22 mouse cellular contexts compared by ENCODE assay signal in genomic region chr13:18495021-18495811, GRCm38 (mm10).
DNase-seq lines count a peak whose midpoint lies in the region; ATAC-seq lines count a peak whose summit lies in the region.
"Had no signal": no experiment of that assay in that cellular context is flagged by ENCODE, and none has a peak within 500 bp of the region (broad histone marks: within the 10 kb centered on the region; RNA-seq: fewer than 3 reads in every experiment).

No protein-coding gene starts in this region.

- H3K9ac ChIP-seq in midbrain, embryonic 14.5 days (replicated peaks; ENCODE audit: low read length) = peak overlapping the region; percentile 9; the same call in 1 of the 2 replicates
- no peak overlapping the region for H3K9ac ChIP-seq in midbrain, embryonic 11.5 days (ENCODE audit: low read length)
- H3K9ac ChIP-seq in hindbrain, embryonic 16.5 days (ENCODE audit: low read depth, low read length) = no peak overlapping the region
- no peak overlapping the region for H3K9ac ChIP-seq in neural tube, embryonic 15.5 days (replicated peaks)
- H3K9ac ChIP-seq: heart, embryonic 15.5 days; intestine, embryonic 15.5 days; liver, embryonic 13.5 days had no signal

- intact Hi-C loops in heart, postnatal 36 days (cut with DNase I) = no loop called here

- H3K9me3 ChIP-seq in midbrain, embryonic 14.5 days (ENCODE audit: control insufficient read depth, low read length) = no peaks in the 10 kb centered on the region
- H3K9me3 ChIP-seq in midbrain, embryonic 11.5 days (ENCODE audit: control insufficient read depth, low read length) = no peaks in the 10 kb centered on the region
- no peaks in the 10 kb centered on the region for H3K9me3 ChIP-seq in hindbrain, embryonic 16.5 days (ENCODE audit: control insufficient read depth, low read length)
- H3K9me3 ChIP-seq in neural tube, embryonic 15.5 days (replicated peaks) = no peaks in the 10 kb centered on the region
- H3K9me3 ChIP-seq: heart, embryonic 15.5 days; intestine, embryonic 15.5 days; liver, embryonic 13.5 days had no signal

- DNase-seq in heart, adult 11 months = peak; percentile 80
- DNase-seq in heart, postnatal 36 days = no peak
- no peak for DNase-seq in midbrain, embryonic 14.5 days
- DNase-seq in midbrain, embryonic 11.5 days (ENCODE audit: low spot score, missing footprints) = no peak
- no peak for DNase-seq in right cerebral cortex, postnatal 36 days (ENCODE audit: low spot score in 2 of 2)
- DNase-seq in thymus, adult 18-20 months = no peak
- DNase-seq: cerebellum, adult 2 months; cerebellum, postnatal 25 days; heart, postnatal 4 days; kidney, adult 9 months; kidney, postnatal 14 days; layer of hippocampus, postnatal 36 days; liver, embryonic 13.5 days; lung, adult 2 months; lung, postnatal 14 days; retina, postnatal 1 day; right cerebral cortex, postnatal 25 days had no signal

- H3K4me1 ChIP-seq in midbrain, embryonic 14.5 days (ENCODE audit: control insufficient read depth, insufficient read depth, low read length) = peaks cover 5% of the 10 kb centered on the region; the same call in 1 of the 2 replicates
- H3K4me1 ChIP-seq in midbrain, embryonic 11.5 days (ENCODE audit: control insufficient read depth, insufficient read depth, low read length) = peaks cover 6% of the 10 kb centered on the region
- peaks cover 5% of the 10 kb centered on the region; the same call in 1 of the 2 replicates for H3K4me1 ChIP-seq in hindbrain, embryonic 16.5 days (ENCODE audit: control insufficient read depth, insufficient read depth, low read depth, low read length)
- peaks cover 11% of the 10 kb centered on the region for H3K4me1 ChIP-seq in neural tube, embryonic 15.5 days
- H3K4me1 ChIP-seq: intestine, embryonic 15.5 days; liver, embryonic 13.5 days had no signal

- ATAC-seq in midbrain, embryonic 14.5 days (ENCODE audit: low FRiP score, low TSS enrichment) = no peak
- no peak for ATAC-seq in midbrain, embryonic 11.5 days (ENCODE audit: low FRiP score)
- peak; percentile 68 for ATAC-seq in hindbrain, embryonic 16.5 days
- ATAC-seq in neural tube, embryonic 15.5 days (ENCODE audit: low FRiP score) = peak; percentile 88
- ATAC-seq: forebrain, embryonic 16.5 days; intestine, embryonic 15.5 days had no signal

- peak overlapping the region; percentile 61; the same call in 1 of the 2 replicates for H3K27ac ChIP-seq in midbrain, embryonic 14.5 days (replicated peaks; ENCODE audit: low read depth, low read length)
- H3K27ac ChIP-seq in midbrain, embryonic 11.5 days (ENCODE audit: low read depth, low read length) = no peak overlapping the region
- no peak overlapping the region for H3K27ac ChIP-seq in hindbrain, embryonic 16.5 days (ENCODE audit: low read depth, low read length)
- peak overlapping the region; percentile 33; the same call in 1 of the 2 replicates for H3K27ac ChIP-seq in neural tube, embryonic 15.5 days (replicated peaks)
- H3K27ac ChIP-seq: heart, embryonic 15.5 days; intestine, embryonic 15.5 days; liver, embryonic 13.5 days had no signal

- H3K27me3 ChIP-seq in midbrain, embryonic 14.5 days (ENCODE audit: control insufficient read depth, insufficient read depth, low read length) = peaks cover 7% of the 10 kb centered on the region; the same call in 1 of the 2 replicates
- no peaks in the 10 kb centered on the region for H3K27me3 ChIP-seq in midbrain, embryonic 11.5 days (ENCODE audit: control insufficient read depth, insufficient read depth, low read length)
- no peaks in the 10 kb centered on the region for H3K27me3 ChIP-seq in hindbrain, embryonic 16.5 days (replicated peaks; ENCODE audit: control insufficient read depth, insufficient read depth, low read length)
- peaks cover 7% of the 10 kb centered on the region; the same call in 1 of the 2 replicates for H3K27me3 ChIP-seq in neural tube, embryonic 15.5 days (replicated peaks)
- H3K27me3 ChIP-seq: intestine, embryonic 15.5 days had no signal

- H3K4me3 ChIP-seq in midbrain, embryonic 14.5 days (replicated peaks; ENCODE audit: low read depth, low read length) = no peak overlapping the region
- no peak overlapping the region for H3K4me3 ChIP-seq in midbrain, embryonic 11.5 days (ENCODE audit: low read depth, low read length)
- H3K4me3 ChIP-seq in hindbrain, embryonic 16.5 days (ENCODE audit: low read length) = no peak overlapping the region
- H3K4me3 ChIP-seq in neural tube, embryonic 15.5 days (replicated peaks) = 0 out of 2 replicates have a peak overlapping the region, but pooled peaks have one; percentile 4
- H3K4me3 ChIP-seq: heart, embryonic 15.5 days; intestine, embryonic 15.5 days; liver, embryonic 13.5 days had no signal

- 77% methylated on average over 10 of the region's 10 CpGs for WGBS in midbrain, embryonic 14.5 days
- 72% methylated on average over 10 of the region's 10 CpGs for WGBS in midbrain, embryonic 11.5 days
- 58% methylated on average over 10 of the region's 10 CpGs for WGBS in hindbrain, embryonic 16.5 days
- WGBS in neural tube, embryonic 15.5 days = 35% methylated on average over 10 of the region's 10 CpGs

- peak overlapping the region; percentile 50 for H3K4me2 ChIP-seq in midbrain, embryonic 14.5 days (ENCODE audit: low read length)
- no peak overlapping the region for H3K4me2 ChIP-seq in midbrain, embryonic 11.5 days
- 0 out of 2 replicates have a peak overlapping the region, but pooled peaks have one; percentile 12 for H3K4me2 ChIP-seq in hindbrain, embryonic 16.5 days (ENCODE audit: low read length)
- peak overlapping the region; percentile 32 for H3K4me2 ChIP-seq in neural tube, embryonic 15.5 days
- H3K4me2 ChIP-seq: heart, embryonic 15.5 days; intestine, embryonic 15.5 days; liver, embryonic 13.5 days had no signal

- H3K36me3 ChIP-seq in midbrain, embryonic 14.5 days (ENCODE audit: control insufficient read depth, insufficient read depth, low read length) = no peaks in the 10 kb centered on the region
- no peaks in the 10 kb centered on the region for H3K36me3 ChIP-seq in midbrain, embryonic 11.5 days (ENCODE audit: control insufficient read depth, insufficient read depth, low read length)
- H3K36me3 ChIP-seq in hindbrain, embryonic 16.5 days (ENCODE audit: control insufficient read depth, insufficient read depth, low read length) = no peaks in the 10 kb centered on the region
- H3K36me3 ChIP-seq in neural tube, embryonic 15.5 days = no peaks in the 10 kb centered on the region
- H3K36me3 ChIP-seq: heart, embryonic 15.5 days; intestine, embryonic 15.5 days; liver, embryonic 13.5 days had no signal

Comparison
In these comparisons a context has a peak if more than half of its experiments do, and no peak if none do; other contexts are left out.
1. H3K27ac ChIP-seq: peak in midbrain, embryonic 14.5 days (single experiment) and neural tube, embryonic 15.5 days (single experiment); none in midbrain, embryonic 11.5 days (single experiment) and hindbrain, embryonic 16.5 days (single experiment).
2. ATAC-seq: peak in hindbrain, embryonic 16.5 days (single experiment) and neural tube, embryonic 15.5 days (single experiment); none in midbrain, embryonic 14.5 days (single experiment) and midbrain, embryonic 11.5 days (single experiment).